Mouse (Mus musculus) gastrocnemius, adult 2 months (tissue): ENCODE measurements around the gene Prr15l. TPM values are rescaled to one million over a fixed set of nuclear protein-coding genes. Genes with fewer than 3 reads are reported as not detected.

ENCODE experiments used
- DNase-seq: peaks from one replicate; pipeline ENCODE4 v3.0.0; 2022
- H3K27ac ChIP-seq: fragments of 200-600 bp; 2 replicates; pipeline ENCODE4 v1.8.1; 2022; ENCODE audit warnings: mild to moderate bottlenecking
- H3K4me3 ChIP-seq: fragments of 200-600 bp; 2 replicates; pipeline ENCODE4 v1.8.1; 2022; ENCODE audit warnings: mild to moderate bottlenecking, moderate library complexity
- CTCF ChIP-seq: fragments of 200-600 bp; IDR thresholded peaks from 2 replicates; pipeline ENCODE4 v1.8.1; 2022; ENCODE audit warnings: antibody characterized with exemption, mild to moderate bottlenecking, moderate library complexity
- intact Hi-C: fragments of 180-260 bp; cut with DNase I; formaldehyde crosslinking; loops from one replicate; pipeline ENCODE4 v1.15.1; 2025
- total RNA-seq, 2 experiments: library from RNA; stranded (reverse); gene quantifications; 2 replicates each; pipeline ENCODE4 v1.2.3; 2021

Gene Prr15l
- total RNA-seq, 2 experiments from 2014 or later = not detected

DNA sequence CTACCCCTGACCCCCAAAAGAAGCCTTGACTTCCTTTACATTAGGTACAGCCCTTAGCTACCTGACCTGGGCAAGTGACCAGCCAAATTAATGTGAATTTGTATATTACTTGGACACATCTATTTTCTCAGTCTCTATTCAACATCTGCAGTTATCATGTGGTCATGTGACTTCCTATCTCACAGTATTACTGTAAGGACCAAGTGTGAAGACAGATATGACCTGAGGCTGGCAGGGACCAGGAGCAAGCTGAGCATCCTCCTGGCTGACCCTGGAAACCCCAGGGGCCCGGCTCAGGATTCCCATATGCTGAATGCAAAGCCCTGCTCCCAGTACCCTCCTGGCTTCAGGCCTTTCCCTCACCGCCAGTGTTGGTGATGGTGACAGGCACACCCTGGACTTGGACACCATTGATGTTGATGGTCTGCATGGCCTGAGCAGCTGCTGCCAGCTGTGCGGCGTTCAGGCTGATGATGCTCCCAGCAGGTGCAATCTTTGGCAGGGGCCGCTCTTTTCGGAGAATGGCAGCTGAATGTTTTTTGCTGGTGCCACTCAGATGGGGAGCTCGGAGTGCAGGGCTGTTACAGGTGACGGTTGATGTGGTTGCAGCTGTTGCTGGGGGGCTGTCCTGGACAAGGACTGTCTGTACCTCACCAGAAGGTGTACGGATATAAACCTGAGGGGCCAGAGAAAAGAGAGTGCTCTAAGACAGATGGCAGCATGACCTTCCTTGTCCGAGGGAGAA is 29.3 kb downstream of the Prr15l start:
- TF ChIP-seq CTCF = no peak
- Histone ChIP-seq H3K27ac (peak overlapping the region; percentile 70; the same call in 1 of the 2 replicates), H3K4me3 (no peak overlapping the region)
- no peak for DNase-seq
- intact Hi-C loops = no loop called here

GRCm38 (mm10) chr11:96963580-96963979 is 35.7 kb downstream of the Prr15l start:
- Histone ChIP-seq H3K27ac (peak overlapping the region; percentile 69), H3K4me3 (no peak overlapping the region)
- intact Hi-C loops = loop anchor here (1.0 kb wide), 1 partner anchor 47 kb away; the partner anchor contains the start of gene Cdk5rap3
- peak; percentile 94 for DNase-seq
- peak; percentile 95 for TF ChIP-seq CTCF

GRCm38 (mm10) chr11:96966172-96966571 is 38.3 kb downstream of the Prr15l start:
- H3K4me3 ChIP-seq = no peak overlapping the region
- no peak for TF ChIP-seq CTCF
- intact Hi-C loops = loop anchor here (5.0 kb wide), 1 partner anchor 94 kb away; no protein-coding TSS in a partner anchor
- no peak for DNase-seq
- H3K27ac ChIP-seq = peak overlapping the region; percentile 98

DNA sequence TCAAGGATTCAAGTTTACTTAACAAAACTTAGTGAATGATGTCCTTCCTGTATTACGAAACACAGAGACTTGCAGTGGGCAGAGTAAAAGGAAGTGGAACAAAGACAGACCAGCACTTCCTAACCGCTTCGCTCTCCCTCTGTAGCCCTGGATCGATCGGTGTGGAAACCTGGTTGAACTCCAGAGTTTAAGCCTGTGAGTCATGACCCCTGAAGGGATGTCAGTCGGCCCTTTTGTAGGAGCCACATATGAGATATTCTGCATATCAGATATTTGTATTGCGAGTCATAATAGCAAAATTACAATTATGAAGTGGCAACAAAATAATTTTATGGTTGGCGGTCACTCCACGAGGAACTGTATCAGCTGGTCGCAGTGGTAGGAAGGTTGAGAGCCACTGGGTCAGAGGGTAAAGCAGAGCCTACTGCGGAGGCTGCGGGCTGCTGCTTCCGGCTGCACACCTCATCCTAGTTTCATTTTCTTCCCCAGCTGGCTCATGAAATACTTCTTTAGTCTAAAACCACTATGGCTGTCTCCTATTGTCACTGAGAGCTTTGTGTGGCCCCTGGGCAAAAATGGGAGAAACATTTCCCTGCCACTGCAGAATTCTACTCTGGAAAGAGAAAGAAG is 39.1 kb downstream of the Prr15l start:
- H3K27ac ChIP-seq = peak overlapping the region; percentile 98
- no peak for DNase-seq
- peak overlapping the region; percentile 64 for H3K4me3 ChIP-seq
- intact Hi-C loops = loop anchor here (5.0 kb wide), 1 partner anchor 95 kb away; no protein-coding TSS in a partner anchor
- TF ChIP-seq CTCF = 0 out of 2 replicates have a peak, but pooled peaks have one; percentile 0

GRCm38 (mm10) chr11:96967544-96968269 is 39.8 kb downstream of the Prr15l start:
- Histone ChIP-seq H3K27ac (peak overlapping the region; percentile 98), H3K4me3 (peak overlapping the region; percentile 64)
- no peak for TF ChIP-seq CTCF
- DNase-seq = no peak
- intact Hi-C loops = loop anchor here (5.0 kb wide), 1 partner anchor 95 kb away; no protein-coding TSS in a partner anchor

- H3K4me3 ChIP-seq = peak overlapping the region; percentile 64
- peak overlapping the region; percentile 98 for H3K27ac ChIP-seq
- TF ChIP-seq CTCF = no peak
- intact Hi-C loops = loop anchor here (5.0 kb wide), 1 partner anchor 96 kb away; no protein-coding TSS in a partner anchor
- DNase-seq = peak; percentile 72
These were observed 40.6 kb downstream of the Prr15l start for GRCm38 (mm10) chr11:96968476-96968875.

DNA sequence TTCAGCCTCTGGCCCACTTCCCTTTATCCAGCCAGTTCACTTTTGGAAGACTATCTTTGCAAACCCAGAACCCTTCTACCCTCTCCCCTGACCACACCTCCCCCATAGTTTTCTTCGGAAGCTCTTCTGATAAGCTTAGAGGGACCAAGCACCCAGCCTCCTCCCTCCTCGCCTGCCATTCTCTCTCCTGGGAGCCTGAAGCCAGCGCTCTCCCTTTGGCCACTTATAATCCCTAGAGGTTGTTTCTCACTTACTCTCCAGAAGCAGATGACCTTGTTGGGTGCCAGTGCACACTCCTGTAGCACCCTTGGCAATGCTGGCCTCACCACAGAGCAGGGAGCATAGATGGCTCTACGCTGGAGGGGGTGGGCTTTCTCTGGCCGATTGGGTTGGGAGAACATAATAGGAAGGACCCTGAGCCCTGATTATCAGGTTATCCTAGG is 41.4 kb downstream of the Prr15l start:
- peak; percentile 66 for DNase-seq
- H3K27ac ChIP-seq = peak overlapping the region; percentile 98
- peak overlapping the region; percentile 64 for H3K4me3 ChIP-seq
- intact Hi-C loops = loop anchor here (5.0 kb wide), 1 partner anchor 97 kb away; no protein-coding TSS in a partner anchor
- TF ChIP-seq CTCF = no peak

DNA sequence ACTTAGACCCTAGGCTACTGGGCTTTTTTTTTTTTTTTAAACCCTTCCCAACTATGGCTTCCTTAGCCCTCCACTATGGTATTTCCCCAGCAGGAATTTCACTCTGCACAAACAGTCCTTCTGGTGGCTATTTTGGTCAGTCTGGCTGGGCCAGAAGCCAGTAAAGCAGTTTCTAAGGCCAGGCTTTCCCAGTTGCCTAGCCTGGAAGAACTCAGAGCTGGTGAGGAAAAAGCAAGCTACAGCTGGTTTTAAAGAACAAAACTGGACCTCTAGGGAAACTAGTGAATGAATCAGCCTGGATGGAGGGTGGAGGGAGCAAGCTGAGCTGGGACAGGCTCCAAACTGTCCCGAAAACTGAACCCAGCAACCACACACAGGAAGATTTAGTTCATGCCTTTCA is 41.8 kb downstream of the Prr15l start:
- TF ChIP-seq CTCF = no peak
- H3K27ac ChIP-seq = peak overlapping the region; percentile 98
- H3K4me3 ChIP-seq = peak overlapping the region; percentile 64
- DNase-seq = peak; percentile 89
- intact Hi-C loops = loop anchor here (5.0 kb wide), 1 partner anchor 97 kb away; no protein-coding TSS in a partner anchor

GRCm38 (mm10) chr11:96970341-96970740 is 42.4 kb downstream of the Prr15l start:
- DNase-seq = no peak
- Histone ChIP-seq H3K27ac (peak overlapping the region; percentile 98), H3K4me3 (peak overlapping the region; percentile 64)
- no peak for TF ChIP-seq CTCF
- intact Hi-C loops = no loop called here

- peak overlapping the region; percentile 98 for H3K27ac ChIP-seq
These were observed 45.0 kb downstream of the Prr15l start for GRCm38 (mm10) chr11:96972906-96973305.

DNA sequence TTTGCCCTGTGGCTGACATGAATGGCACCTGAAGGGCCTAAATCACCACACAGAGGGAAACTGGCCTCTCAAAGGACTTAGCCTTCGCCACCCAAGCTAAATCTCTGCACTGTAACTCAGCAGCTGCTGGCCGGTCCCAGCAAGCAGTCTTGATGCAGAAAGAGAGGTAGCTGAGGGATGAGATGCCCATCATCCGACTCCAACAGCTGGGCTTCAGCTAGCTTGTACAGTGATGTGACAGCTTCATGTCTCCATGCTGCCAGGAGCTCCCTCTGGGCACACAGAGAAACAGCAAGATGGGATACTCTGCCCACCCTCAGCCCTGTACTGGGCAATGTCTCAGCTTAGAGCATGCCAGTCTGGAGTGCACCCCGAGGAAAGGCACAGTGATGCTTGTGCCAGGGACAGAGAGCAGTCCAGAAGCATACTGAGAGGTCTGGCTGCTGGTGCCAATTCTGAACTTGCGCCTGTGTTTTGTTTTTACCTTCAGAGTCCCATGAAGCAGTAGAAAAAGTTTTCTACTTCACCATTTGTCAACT is 45.6 kb downstream of the Prr15l start:
- TF ChIP-seq CTCF = no peak
- Histone ChIP-seq H3K27ac (peak overlapping the region; percentile 98), H3K4me3 (peak overlapping the region; percentile 20; the same call in 1 of the 2 replicates)
- intact Hi-C loops = no loop called here
- DNase-seq = peak; percentile 73

More at GRCm38 (mm10) chr11:96972906-96973305, 45.0 kb downstream of the Prr15l start:
- TF ChIP-seq CTCF = no peak
- H3K4me3 ChIP-seq = peak overlapping the region; percentile 20; the same call in 1 of the 2 replicates
- intact Hi-C loops = no loop called here
- no peak for DNase-seq

DNA sequence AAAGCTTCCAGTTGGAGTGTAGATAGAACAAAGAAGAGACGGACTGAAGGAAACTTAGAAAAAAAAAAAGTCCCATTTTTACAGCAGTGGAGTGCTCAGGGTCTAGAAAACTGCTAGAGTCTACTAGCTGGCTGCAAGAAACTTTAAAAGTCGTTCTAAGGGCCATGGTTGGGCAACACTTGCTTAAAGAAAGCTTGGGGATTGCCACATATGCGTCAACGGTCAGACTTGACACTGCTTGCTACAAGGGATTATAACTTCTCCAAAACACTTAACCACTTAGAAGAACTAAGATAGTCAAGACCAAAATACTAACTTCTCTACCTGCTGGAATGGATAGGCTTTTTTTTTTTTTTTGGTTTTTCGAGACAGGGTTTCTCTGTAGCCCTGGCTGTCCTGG is 46.9 kb downstream of the Prr15l start:
- intact Hi-C loops = no loop called here
- DNase-seq = no peak
- Histone ChIP-seq H3K27ac (peak overlapping the region; percentile 98), H3K4me3 (no peak overlapping the region)
- no peak for TF ChIP-seq CTCF
